Mouse (Mus musculus): Measurements from ENCODE around the gene Celf5. TPM values are rescaled to one million over a fixed set of nuclear protein-coding genes. Genes with fewer than 3 reads are reported as not detected.

The Celf5 gene
- total RNA-seq, 2 experiments from 2014 or later, result 285 to 286 TPM

DNA sequence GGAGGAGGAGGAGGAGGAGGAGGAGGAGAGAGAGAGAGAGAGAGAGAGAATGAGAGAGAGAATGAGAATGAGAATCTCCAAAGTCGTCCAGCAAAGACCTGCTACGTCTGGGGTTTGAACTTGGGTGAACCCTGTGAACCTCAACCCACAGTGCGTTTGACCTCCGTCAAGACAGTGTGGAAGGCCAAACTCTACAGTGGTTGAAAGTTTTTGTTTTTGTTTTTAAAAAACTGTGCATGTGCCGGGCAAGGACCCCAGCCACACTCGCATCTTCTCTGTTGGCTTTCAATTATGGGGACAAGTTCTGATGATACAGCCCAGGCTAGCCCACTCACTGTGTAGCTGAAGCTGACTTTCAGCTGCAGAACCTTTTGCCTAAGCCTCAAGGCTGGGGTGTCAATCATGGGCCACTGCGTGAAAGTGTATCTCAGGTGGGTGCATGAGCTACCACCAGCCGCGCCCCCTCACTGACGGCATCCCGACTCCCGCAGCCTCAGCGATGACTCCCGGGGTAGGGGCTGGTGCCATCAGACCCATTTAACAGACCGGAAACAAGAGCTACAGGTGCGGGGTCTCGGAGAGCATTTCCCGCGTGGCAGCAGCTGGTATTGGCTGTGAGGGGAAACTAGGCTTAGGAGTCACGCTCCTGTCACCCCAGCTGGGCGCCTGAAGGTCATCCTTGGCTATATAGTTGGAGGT, 50.2 kb downstream of the Celf5 start:
- DNase-seq (ENCODE audit: low spot score in 2 of 2), result no peak

DNA sequence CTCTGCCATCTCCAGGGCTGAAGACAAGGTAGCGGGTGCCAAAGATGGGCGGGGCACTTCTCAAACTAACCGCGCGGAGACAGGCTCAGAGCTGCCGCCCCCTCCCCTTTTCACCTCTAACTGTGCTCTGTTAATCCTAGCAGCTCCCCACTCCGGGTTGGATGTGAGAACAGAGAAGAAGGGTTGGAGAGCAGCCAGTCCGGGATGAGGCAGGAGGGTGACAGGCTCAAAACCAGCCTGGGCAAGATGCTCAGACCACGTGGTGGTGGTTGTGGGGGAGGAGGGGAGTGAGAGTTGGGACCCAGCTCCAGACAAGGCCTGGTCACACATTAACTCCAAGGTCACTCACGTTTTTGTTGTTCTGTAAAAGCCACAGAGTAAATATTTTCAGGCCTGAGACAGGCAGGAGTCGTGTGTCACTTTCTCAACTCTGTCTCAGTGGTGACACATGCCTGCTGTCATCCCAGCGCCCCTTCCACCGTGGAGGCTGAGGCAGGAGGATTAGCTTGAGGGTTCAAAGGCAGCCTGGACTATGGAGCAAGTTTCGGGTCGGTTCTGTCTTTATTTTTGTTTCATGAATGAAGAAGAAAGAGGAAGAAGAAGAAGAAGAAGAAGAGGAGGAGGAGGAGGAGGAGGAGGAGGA, 50.9 kb downstream of the Celf5 start:
- intact Hi-C loops (cut with DNase I), result loop anchor here (2.0 kb wide), 1 partner anchor 23 kb away; no protein-coding TSS in a partner anchor

More for the DNA sequence above, 50.2 kb downstream of the Celf5 start:
- intact Hi-C loops (cut with DNase I), result no loop called here

DNA sequence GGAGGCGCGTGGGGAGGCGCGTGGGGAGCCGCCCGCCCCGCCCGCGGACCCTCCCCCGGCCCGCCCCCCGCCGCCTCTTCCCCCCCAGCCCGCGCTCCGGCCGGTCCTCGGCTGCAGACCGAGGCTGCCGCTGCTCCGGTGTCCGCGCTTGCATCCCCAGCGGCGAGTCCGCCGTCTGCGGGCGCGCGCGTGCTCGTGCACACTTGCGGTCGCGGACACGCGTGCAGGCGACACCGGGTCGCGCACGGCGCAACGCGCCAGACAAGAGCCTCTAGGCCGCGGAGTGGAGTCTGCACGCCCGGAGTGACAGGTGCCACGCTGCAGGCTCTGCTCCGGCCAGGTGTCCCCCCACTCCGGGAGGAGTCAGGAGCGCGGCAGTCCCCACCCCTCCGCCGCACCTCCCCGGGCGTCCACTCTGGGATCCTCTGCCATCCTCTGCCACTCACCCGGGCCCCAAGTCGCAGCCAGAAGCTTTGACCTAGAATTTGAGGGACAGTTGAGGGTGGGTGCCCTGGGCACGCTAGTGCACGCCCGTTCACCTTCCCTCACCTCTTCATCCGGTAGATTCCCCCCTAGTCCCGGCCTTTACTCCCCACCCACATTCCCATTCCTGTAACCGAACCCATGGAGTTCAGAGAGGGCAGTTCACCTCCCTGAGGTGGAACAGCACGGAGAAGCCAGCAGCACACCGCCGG, 51.5 kb downstream of the Celf5 start:
- intact Hi-C loops (cut with DNase I), result loop anchor here (2.0 kb wide), 1 partner anchor 22 kb away; no protein-coding TSS in a partner anchor
- peak; percentile 69 to 77 for DNase-seq (ENCODE audit: low spot score in 2 of 2)

More for the DNA sequence above, 50.9 kb downstream of the Celf5 start:
- no peak for DNase-seq (ENCODE audit: low spot score in 2 of 2)

DNA sequence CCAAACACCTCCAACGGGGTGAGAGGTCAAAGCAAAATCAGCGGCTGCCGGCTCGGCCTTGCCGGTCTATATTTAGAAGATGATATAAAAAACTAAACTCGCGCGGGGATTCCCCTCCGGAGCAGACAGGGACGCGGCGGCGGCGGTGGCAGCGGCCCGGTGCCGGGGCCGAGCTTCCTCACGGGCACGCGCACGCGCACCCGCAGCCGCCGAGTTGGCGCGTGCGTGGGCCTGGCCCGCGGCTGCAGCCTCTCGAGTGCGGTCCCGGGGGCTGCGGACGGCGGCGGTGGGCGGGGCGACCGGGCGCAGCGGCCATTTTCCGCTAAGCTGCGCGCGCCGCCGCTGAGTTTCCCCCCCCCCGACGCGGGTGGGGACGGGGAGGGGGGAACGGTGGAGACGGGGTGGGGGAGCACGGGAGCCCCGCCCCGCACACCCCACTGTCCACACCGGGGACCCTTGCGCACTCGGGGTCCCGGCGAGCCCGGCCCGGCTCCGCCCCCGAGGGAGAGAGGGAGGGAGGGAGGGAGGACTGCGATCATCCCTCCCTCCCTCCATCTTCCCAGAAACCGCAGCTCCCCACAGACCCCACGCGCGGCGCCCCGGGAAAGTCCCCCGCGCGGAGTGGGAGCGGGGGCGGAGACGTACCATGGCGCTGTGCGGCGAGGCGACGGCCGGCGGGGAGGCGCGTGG, 52.2 kb downstream of the Celf5 start:
- intact Hi-C loops (cut with DNase I), result loop anchor here (2.0 kb wide), 1 partner anchor 21 kb away; no protein-coding TSS in a partner anchor
- DNase-seq (ENCODE audit: low spot score in 2 of 2), result peak; percentile 82 to 84

DNA sequence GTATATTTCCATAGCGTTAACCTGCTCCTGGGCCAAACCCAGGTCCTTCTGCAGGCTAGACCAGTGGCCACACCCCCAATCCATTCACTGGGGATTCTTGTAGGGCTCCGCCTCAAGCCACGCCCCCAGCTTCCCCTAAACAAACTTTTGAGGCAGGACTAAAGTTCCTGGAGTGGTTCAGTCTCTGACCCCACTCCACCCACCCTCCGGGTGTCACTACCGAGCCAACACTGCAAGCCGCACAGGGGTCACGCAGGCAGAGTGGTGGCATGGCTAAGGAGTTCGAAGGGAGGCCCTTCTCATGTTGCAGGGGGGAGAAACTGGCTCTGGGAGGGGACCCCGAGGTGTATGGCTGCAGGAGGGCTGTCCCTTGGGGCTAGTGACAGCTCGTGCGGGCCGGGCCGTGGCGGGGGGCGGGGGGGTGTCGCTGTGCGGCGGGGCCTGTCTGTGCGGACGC, 52.9 kb downstream of the Celf5 start:
- intact Hi-C loops (cut with DNase I), result loop anchor here (2.0 kb wide), 1 partner anchor 21 kb away; no protein-coding TSS in a partner anchor
- peak in 1 of 2 experiments; percentile 79 for DNase-seq (ENCODE audit: low spot score in 2 of 2)

DNA sequence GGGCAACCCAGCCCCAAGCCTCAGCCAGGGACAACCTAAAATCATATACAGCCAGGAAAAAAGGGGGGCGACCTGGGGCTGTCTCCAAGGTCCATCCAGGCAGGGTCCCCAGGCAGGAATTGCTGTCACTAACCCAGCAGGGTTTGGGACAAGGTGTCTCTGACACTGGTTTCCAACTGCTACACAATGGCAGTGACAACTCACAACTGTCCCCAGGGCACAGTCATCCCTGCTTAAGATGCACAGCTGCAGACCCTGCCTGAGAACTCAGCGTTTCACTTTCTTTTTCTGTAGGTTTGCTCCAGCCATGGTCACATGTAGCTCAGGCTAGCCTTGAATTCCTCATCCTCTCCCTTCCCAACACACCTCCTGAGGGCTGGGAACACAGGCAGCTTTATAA, 53.4 kb downstream of the Celf5 start:
- intact Hi-C loops (cut with DNase I), result no loop called here
- no peak for DNase-seq (ENCODE audit: low spot score in 2 of 2)

DNA sequence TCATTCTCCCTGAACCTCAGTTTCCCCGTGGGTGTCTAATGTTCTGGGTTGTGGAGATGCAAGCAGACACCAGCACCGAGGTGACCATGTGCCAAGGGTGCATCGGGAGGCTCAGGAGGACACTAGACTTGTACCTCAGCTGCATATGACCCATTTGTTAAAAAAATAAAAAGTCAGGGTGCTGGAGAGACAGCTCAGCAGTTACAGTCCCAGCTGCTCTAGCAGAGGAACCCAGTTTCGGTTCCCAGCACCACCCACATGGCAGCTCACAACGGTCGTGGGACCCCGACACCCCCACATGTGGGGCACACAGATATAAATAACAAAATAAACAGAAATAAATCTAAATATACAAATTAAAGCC, 54.0 kb downstream of the Celf5 start:
- intact Hi-C loops (cut with DNase I), result no loop called here

DNA sequence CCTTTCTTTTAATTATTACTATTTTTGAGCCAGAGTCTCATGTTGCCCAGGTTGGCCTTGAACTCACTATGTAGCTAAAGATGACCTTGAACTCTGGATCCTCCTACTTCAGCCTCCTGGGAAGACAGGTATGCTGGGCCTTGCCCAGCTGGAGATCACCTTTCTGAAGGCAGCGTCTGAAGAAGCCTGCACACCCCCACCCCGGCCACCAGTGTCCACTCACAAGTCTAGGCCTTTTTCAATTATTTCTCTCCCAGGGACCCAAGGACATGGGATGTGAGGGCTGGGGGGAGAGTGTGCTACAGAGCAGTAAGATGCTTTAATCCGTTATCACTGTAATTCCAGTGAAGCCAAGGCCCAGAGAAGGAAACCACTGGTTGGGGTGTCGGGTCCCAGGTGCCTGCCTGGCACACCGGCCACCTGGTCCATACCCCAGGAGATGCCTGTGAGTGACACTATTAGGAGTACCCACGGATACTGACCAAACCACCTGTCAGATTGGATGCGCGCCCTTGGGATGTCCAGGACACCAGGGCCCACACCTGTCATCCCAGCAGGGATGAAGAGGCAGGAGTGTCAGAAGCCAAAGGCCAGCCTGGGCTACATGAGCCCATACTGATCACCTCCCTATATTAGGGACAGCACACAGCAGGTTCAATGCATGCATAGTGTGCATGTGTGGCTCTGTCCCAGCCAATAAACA, 54.6 kb downstream of the Celf5 start:
- DNase-seq (ENCODE audit: low spot score in 2 of 2), result no peak
- intact Hi-C loops (cut with DNase I), result no loop called here

More for the DNA sequence above, 54.0 kb downstream of the Celf5 start:
- no peak for DNase-seq (ENCODE audit: low spot score in 2 of 2)

DNA sequence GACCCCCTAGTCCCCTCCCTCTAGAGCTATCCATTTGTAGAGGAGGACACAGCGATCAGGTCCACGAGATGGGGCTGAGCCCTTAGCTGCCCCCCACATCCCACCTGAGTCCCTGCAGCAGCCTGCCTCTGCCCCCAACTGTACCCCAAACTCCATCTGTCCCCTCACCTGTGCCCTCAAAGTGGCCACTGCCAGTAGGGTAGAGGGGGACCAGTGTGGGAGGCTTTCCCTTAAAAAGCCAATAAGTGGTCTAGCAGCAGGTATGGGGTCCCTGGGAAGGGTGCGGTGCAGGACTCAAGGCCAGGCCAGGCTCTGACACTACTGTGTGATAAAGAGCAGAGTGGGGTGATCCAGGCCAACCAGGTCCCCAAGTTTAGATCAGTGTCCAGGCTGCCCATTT, 55.2 kb downstream of the Celf5 start:
- intact Hi-C loops (cut with DNase I), result no loop called here

DNA sequence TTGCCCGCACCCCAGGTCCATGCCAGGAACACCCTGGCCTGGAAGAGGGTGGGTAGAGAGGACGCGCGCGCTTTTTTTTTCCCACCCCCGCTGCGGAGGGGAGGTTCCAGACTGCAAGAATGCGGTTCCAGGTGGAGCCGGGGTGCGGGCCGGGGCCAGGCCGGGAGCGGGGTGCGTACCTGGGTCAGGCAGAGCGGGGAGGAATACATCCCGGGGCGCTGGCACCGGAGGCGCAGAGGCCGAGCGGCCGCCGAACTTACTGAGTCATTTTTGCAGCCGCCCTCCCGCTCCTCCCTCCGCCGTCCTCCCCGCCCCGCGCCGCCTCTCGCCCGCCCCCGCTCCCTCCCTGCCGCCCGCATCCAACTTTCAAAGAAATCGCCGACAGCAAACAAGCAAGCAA, 55.6 kb downstream of the Celf5 start:
- intact Hi-C loops (cut with DNase I), result loop anchor here (1.0 kb wide), 1 partner anchor 10 kb away; no protein-coding TSS in a partner anchor
- peak in 1 of 2 experiments; percentile 52 for DNase-seq (ENCODE audit: low spot score in 2 of 2)

More for the DNA sequence above, 55.2 kb downstream of the Celf5 start:
- DNase-seq (ENCODE audit: low spot score in 2 of 2), result no peak

DNA sequence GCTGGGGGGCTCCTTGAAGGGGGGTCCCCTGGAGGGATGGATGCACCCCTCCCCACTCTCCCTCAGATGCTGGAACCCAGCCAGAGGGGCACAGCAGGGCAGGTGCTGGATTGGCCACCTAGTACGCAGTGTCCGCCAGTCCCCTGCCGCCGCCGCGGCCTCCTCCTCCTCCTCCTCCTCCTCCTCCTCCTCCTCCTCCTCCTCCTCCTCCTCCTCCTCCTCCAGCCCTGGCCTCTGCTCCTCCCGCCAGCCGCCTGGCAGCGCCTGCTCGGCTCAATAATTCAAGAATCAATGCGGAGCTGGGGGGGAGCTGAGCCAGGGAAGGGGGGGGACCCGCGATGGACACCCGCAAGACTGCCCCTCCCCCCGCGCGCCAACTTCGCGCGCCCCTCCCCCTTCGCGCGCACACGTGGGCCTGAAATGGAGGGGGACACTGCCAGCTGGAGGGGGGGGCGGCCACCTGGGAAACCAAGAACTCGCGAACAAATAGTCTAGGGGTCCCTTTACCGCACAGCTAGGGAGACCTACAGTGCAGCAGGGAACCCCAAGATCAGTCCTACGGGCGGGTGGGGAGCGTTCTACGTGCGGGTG, 56.3 kb downstream of the Celf5 start:
- intact Hi-C loops (cut with DNase I), result loop anchor here (1.0 kb wide), 1 partner anchor 9 kb away; no protein-coding TSS in a partner anchor
- peak in 1 of 2 experiments; percentile 13 for DNase-seq (ENCODE audit: low spot score in 2 of 2)

DNA sequence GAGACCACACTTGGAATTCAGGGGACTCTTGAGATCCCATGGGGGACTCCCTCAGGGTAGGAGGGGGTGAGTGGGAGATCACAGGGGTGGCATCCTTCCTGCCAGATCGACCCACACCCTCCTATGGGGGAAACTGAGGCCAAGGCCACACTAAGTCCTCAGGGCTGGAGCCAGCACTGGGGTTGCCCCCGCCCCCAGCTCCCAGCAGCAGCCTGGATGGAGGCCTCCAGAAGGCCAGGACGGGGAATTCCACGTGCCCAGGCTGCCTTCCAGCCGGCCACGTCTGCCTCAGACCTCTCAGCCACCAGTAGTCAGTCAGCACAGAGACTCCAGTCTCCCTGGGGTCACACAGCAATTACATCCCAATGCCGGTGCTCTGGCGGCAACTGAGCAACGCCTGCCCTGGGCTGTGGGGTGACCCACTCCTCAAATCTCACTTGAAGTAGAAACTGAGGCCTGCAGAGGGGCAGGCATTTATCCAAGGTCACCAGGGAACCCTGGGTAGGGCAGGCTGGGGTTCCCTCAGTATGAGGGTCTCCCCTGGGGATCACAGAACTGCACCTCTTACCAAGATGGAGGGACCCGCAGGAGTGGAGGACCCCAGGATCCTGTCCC, 57.2 kb downstream of the Celf5 start:
- DNase-seq (ENCODE audit: low spot score in 2 of 2), result peak in 1 of 2 experiments; percentile 35
- intact Hi-C loops (cut with DNase I), result no loop called here

DNA sequence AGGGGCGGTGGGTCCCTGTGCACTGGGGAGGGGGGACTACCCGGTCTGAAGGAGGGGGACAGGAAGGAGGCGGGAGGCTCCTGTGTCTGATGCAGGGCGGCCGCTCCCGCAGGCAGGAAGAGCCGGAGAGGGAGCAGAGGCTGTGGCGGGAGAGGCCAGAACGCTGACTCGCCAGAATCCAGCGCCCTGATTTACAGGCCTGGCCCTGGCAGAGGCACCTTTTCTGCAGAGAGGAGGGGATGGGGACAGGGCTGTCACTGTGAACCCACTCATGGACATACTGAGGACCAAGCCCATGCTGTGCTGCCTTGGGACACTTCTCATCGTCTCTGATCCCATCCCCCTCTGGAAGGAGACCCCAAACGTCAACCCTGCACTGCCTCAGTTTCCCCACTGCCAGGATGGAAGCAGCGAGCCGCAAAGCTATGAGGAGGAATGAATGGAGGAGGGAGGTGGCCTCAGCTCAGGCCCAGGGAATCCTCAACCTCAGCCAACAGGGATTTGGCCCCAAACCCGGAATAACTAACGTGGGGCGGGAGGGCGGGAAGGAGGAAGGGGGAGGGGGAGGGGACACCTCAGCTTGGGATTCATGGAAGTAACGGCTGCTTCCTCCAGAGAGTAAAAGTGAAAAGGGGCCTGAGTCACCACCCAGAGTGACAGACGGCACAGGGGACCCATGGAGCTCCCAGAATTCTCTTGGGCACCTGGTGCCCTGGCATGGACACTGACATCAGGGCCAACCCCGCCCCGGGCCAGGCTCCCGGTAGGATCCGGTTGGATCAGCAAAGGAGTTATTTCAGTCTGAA, 58.1 kb downstream of the Celf5 start:
- intact Hi-C loops (cut with DNase I), result no loop called here
- DNase-seq (ENCODE audit: low spot score in 2 of 2), result peak in 1 of 2 experiments; percentile 20

DNA sequence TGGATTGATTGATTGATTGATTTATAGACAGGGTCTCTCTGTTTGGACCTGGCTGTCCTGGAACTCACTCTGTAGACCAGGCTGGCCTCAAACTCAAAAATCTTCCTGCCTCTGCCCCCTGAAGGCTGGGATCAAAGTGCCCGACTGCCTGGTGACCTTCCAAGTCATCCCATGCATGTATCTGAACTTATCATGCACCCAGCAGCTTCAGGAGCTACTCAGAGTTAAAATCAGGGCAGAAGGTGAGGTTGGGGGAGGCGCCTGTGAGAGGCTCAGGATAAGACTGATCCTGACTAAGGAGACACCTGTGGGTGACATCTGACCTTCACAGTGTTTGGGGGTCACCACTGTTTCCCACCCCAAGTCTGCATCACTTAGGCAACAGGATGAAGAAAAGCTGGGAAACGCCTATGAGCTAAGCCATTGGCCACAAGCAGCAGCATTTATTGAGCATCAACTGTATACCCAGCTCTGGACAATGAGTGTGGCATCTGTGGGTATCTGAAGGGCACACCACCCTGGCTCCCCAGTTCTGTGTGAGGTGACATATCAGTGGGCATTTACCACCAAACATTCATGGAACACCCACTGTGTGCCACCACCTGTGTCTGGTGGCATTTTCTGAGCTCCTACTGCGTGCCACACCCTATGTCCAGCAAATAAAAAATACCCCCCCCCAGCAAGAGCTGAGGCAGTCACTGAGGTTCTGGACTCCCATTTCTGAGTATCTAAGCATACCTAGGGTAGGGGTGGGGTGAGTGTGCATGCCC, 58.8 kb downstream of the Celf5 start:
- intact Hi-C loops (cut with DNase I), result no loop called here
- DNase-seq (ENCODE audit: low spot score in 2 of 2), result no peak

DNA sequence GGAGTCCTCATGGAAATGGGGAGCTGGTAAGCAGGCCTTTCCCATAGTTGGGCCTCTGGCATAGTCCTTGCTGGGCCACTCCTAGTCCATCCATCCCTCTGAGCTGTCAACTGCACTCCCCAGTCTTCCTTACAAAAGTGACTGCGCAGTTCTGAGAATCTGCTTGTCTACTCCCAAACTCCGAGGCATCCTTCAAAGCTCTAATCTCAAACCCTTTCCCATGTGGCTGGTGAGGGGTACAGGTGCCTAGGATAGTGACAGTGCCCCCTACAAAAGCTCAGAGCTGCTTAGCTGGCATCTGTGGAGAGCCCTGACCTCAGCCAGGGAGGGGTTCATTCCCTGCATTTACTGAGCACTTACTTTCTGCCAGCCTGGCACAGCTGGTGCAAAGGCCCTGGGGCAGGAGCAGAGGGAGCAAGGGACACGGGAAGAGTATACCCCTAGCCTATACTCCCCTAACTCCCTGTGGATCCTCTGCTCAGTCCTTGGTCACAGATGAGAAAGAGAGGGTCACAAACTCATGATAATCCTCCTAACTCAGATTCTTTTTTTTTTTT, 59.8 kb downstream of the Celf5 start:
- no peak for DNase-seq (ENCODE audit: low spot score in 2 of 2)
- intact Hi-C loops (cut with DNase I), result no loop called here

DNA sequence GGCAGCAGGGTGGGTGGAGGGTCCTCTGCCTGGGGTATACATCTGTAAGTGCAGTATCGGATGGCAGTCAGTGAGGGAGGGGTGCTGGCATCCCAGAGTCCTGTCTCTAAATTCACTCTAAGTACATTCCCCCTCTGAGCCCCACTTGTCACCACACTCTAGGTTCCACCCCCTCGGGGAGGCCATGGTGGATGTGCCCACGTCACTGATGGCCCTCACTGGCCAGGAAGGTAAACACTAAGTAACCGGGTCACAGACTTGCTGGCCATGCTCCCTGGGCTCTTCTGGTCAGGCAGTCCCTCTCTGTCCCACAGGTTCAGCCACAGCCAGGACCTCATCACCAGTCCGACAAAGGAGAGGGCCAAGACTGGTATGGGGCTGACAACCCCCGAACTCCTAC, 60.3 kb downstream of the Celf5 start:
- intact Hi-C loops (cut with DNase I), result no loop called here
- no peak for DNase-seq (ENCODE audit: low spot score in 2 of 2)

DNA sequence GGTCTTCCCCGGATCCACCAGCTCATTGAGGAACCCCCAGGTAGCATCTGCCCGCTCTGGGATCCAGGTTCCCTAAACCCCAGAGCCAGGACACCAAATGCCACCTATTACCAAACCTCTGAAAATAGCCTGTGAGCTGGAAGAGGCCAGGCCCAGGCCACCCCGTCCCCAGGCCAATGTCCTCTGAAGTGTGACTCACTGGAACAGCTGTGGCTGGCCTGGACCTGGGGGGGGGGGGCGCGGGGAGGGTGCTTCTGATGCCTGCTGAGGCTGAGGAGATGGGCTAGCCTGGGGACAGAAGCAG, 60.8 kb downstream of the Celf5 start:
- intact Hi-C loops (cut with DNase I), result no loop called here
- DNase-seq (ENCODE audit: low spot score in 2 of 2), result no peak
